Mouse (Mus musculus) myocyte (in vitro differentiated cells): Measurements from ENCODE around the gene Cdc6.

Source experiments
- SRF ChIP-seq: IDR thresholded peaks from one replicate; pipeline ENCODE4 v1.6.1; 2011; ENCODE audit warnings: low read depth; ENCODE audit not compliant: control insufficient read depth, insufficient read length
- USF1 ChIP-seq: IDR thresholded peaks from one replicate; pipeline ENCODE4 v1.6.1; 2011; ENCODE audit warnings: low read depth, mild to moderate bottlenecking, control low read depth, moderate library complexity

DNA sequence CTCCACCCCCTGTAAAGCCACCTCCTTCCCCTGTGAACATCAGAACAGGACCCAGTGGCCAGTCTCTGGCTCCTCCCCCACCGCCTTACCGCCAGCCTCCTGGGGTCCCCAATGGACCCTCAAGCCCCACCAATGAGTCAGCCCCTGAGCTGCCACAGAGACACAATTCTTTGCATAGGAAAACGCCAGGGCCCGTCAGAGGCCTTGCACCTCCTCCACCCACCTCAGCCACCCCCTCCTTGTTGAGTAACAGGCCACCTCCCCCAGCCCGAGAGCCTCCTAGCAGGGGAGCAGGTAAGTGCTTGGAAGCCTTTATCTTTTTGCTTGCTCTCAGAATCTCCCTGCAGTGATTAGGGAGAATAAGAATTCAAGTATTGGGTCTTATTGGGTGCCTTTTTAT lies 15.2 kb upstream of the Cdc6 start:
- TF ChIP-seq USF1, result no peak
- no peak for TF ChIP-seq SRF
